ENCODE assay signal across 20 mouse cellular contexts in the genomic region with DNA sequence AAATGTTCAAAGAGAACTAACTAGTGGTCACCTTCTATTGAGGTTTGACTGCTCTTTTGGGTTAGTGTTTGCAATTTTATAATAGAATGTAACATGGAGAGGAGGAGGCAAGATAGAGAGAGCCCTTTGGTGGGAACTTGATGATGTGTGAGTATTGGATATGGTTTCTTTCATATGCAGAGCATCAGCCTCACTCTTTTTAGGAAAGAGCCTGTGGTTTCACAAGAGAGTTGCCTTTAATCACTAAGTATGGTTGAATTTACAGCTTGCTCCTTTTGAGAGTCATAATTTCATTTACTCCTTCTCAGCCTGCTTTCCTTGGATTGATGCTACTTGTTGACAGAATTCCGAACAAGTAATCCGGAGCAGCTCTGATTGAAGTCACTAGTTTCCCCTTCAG. TPM values are rescaled to one million over a fixed set of nuclear protein-coding genes. Genes with fewer than 3 reads are reported as not detected.
DNase-seq lines count a peak whose midpoint lies in the region; ATAC-seq and TF ChIP-seq lines count a peak whose summit lies in the region.
"Had no signal": no experiment of that assay in that cellular context is flagged by ENCODE, and none has a peak within 500 bp of the region (broad histone marks: within the 10 kb centered on the region; RNA-seq: fewer than 3 reads in every experiment).

No protein-coding gene starts in this region.

- no peak overlapping the region for H3K4me2 ChIP-seq in hindbrain, embryonic 11.5 days (replicated peaks; ENCODE audit: low read depth, low read length)
- H3K4me2 ChIP-seq in hindbrain, embryonic 12.5 days (replicated peaks), result no peak overlapping the region
- H3K4me2 ChIP-seq in midbrain, embryonic 11.5 days, result no peak overlapping the region
- no peak overlapping the region for H3K4me2 ChIP-seq in midbrain, postnatal 0 days (ENCODE audit: low read depth, low read length, poor library complexity, severe bottlenecking)

- 13% methylated on average over 2 of the region's 2 CpGs for WGBS in hindbrain, embryonic 11.5 days
- WGBS in hindbrain, embryonic 12.5 days, result 28% methylated on average over 2 of the region's 2 CpGs
- 8% methylated on average over 2 of the region's 2 CpGs for WGBS in midbrain, embryonic 11.5 days
- WGBS in midbrain, postnatal 0 days, result 71% methylated on average over 2 of the region's 2 CpGs

- peak; percentile 25 for DNase-seq in hindbrain, embryonic 11.5 days (ENCODE audit: low spot score)
- DNase-seq in midbrain, embryonic 11.5 days (ENCODE audit: low spot score, missing footprints), result peak; percentile 91
- no peak for DNase-seq in midbrain, postnatal 0 days (ENCODE audit: low spot score)
- peak; percentile 8 for DNase-seq in brain, embryonic 14.5 days (ENCODE audit: low read depth)
- no peak for DNase-seq in retina, embryonic 14.5 days (ENCODE audit: low spot score)
- DNase-seq: adrenal gland, adult 2 months; adrenal gland, postnatal 10 days; adrenal gland, postnatal 25 days; cerebellum, adult 11-12 months; cerebellum, adult 2 months; cerebellum, postnatal 10 days; cerebellum, postnatal 25 days; forebrain, postnatal 0 days had no signal

- no peak for TF ChIP-seq CTCF in midbrain, postnatal 0 days (IDR thresholded peaks at IDR 0.05)
- no peak for TF ChIP-seq CTCF in brain, embryonic 14.5 days (IDR thresholded peaks at IDR 0.05; ENCODE audit: borderline replicate concordance, extremely low read depth, insufficient read depth, insufficient read length)

- no peak overlapping the region for H3K27ac ChIP-seq in hindbrain, embryonic 11.5 days (ENCODE audit: low read depth, low read length)
- H3K27ac ChIP-seq in hindbrain, embryonic 12.5 days, result no peak overlapping the region
- H3K27ac ChIP-seq in midbrain, embryonic 11.5 days (ENCODE audit: low read depth, low read length), result no peak overlapping the region
- no peak overlapping the region for H3K27ac ChIP-seq in midbrain, postnatal 0 days (ENCODE audit: low read depth, low read length)
- H3K27ac ChIP-seq: embryonic facial prominence, embryonic 10.5 days; embryonic facial prominence, embryonic 12.5 days; forebrain, embryonic 13.5 days; forebrain, embryonic 15.5 days had no signal

- peaks cover 8% of the 10 kb centered on the region for H3K4me1 ChIP-seq in hindbrain, embryonic 11.5 days (replicated peaks; ENCODE audit: control insufficient read depth, insufficient read depth, low read length)
- peaks cover 27% of the 10 kb centered on the region for H3K4me1 ChIP-seq in hindbrain, embryonic 12.5 days
- H3K4me1 ChIP-seq in midbrain, embryonic 11.5 days (ENCODE audit: control insufficient read depth, insufficient read depth, low read length), result peaks cover 26% of the 10 kb centered on the region
- H3K4me1 ChIP-seq in midbrain, postnatal 0 days (ENCODE audit: insufficient read depth, low read length), result peaks cover 7% of the 10 kb centered on the region; the same call in 1 of the 2 replicates

- no peaks in the 10 kb centered on the region; the same call in 1 of the 2 replicates for H3K36me3 ChIP-seq in hindbrain, embryonic 11.5 days (ENCODE audit: control insufficient read depth, insufficient read depth, low read length)
- H3K36me3 ChIP-seq in hindbrain, embryonic 12.5 days, result peaks cover 14% of the 10 kb centered on the region
- 0 out of 2 replicates have a peak, but pooled peaks cover 3% of the 10 kb centered on the region for H3K36me3 ChIP-seq in midbrain, embryonic 11.5 days (ENCODE audit: control insufficient read depth, insufficient read depth, low read length)
- 0 out of 2 replicates have a peak, but pooled peaks cover 14% of the 10 kb centered on the region for H3K36me3 ChIP-seq in midbrain, postnatal 0 days (ENCODE audit: insufficient read depth, low read length)

- no peak for TF ChIP-seq POLR2A in brain, embryonic 14.5 days (IDR thresholded peaks at IDR 0.05; ENCODE audit: borderline replicate concordance, extremely low read depth, insufficient read depth, insufficient read length, poor library complexity, severe bottlenecking)

- peaks cover 31% of the 10 kb centered on the region for H3K27me3 ChIP-seq in hindbrain, embryonic 11.5 days (ENCODE audit: control insufficient read depth, insufficient read depth, low read length)
- peaks cover 39% of the 10 kb centered on the region for H3K27me3 ChIP-seq in hindbrain, embryonic 12.5 days
- H3K27me3 ChIP-seq in midbrain, embryonic 11.5 days (ENCODE audit: control insufficient read depth, insufficient read depth, low read length), result peaks cover 63% of the 10 kb centered on the region
- H3K27me3 ChIP-seq in midbrain, postnatal 0 days (ENCODE audit: insufficient read depth, low read length), result peaks cover 18% of the 10 kb centered on the region

- H3K4me3 ChIP-seq in hindbrain, embryonic 11.5 days (ENCODE audit: low read depth, low read length), result no peak overlapping the region
- H3K4me3 ChIP-seq in hindbrain, embryonic 12.5 days, result no peak overlapping the region
- no peak overlapping the region for H3K4me3 ChIP-seq in midbrain, embryonic 11.5 days (ENCODE audit: low read depth, low read length)
- no peak overlapping the region for H3K4me3 ChIP-seq in midbrain, postnatal 0 days (ENCODE audit: low read depth, low read length)
- H3K4me3 ChIP-seq: forebrain, embryonic 13.5 days; forebrain, embryonic 15.5 days had no signal

- no peak for ATAC-seq in hindbrain, embryonic 11.5 days (ENCODE audit: low FRiP score)
- no peak for ATAC-seq in hindbrain, embryonic 12.5 days (ENCODE audit: low FRiP score)
- ATAC-seq in midbrain, embryonic 11.5 days (ENCODE audit: low FRiP score), result no peak
- no peak for ATAC-seq in midbrain, postnatal 0 days (ENCODE audit: low FRiP score)
- ATAC-seq: forebrain, embryonic 13.5 days; forebrain, embryonic 15.5 days; forebrain, postnatal 0 days had no signal

- H3K9ac ChIP-seq in hindbrain, embryonic 11.5 days (ENCODE audit: low read depth, low read length), result no peak overlapping the region
- H3K9ac ChIP-seq in hindbrain, embryonic 12.5 days, result no peak overlapping the region
- no peak overlapping the region for H3K9ac ChIP-seq in midbrain, embryonic 11.5 days (ENCODE audit: low read length)
- no peak overlapping the region for H3K9ac ChIP-seq in midbrain, postnatal 0 days (replicated peaks; ENCODE audit: low read length, poor library complexity, severe bottlenecking)
- H3K9ac ChIP-seq: embryonic facial prominence, embryonic 12.5 days; forebrain, embryonic 13.5 days; forebrain, embryonic 15.5 days; forebrain, postnatal 0 days had no signal

- H3K9me3 ChIP-seq in hindbrain, embryonic 11.5 days (ENCODE audit: control insufficient read depth, low read length), result no peaks in the 10 kb centered on the region
- H3K9me3 ChIP-seq in hindbrain, embryonic 12.5 days (replicated peaks), result no peaks in the 10 kb centered on the region
- H3K9me3 ChIP-seq in midbrain, embryonic 11.5 days (ENCODE audit: control insufficient read depth, low read length), result no peaks in the 10 kb centered on the region
- H3K9me3 ChIP-seq in midbrain, postnatal 0 days (ENCODE audit: low read length), result no peaks in the 10 kb centered on the region
- H3K9me3 ChIP-seq: embryonic facial prominence, embryonic 10.5 days; embryonic facial prominence, embryonic 12.5 days; forebrain, embryonic 13.5 days; forebrain, embryonic 15.5 days had no signal

RNA-seq across cellular contexts. Expression of gene Bmi1, which starts 2.9 kb away (rescaled TPM):
- 40.6 and 48.8 TPM in 2 replicates for polyA plus RNA-seq in hindbrain, embryonic 11.5 days (2014; fragmentation: Nextera tagmentation; extraction: Ambion mirVana)
- 42.4 and 46.8 TPM in 2 replicates for polyA plus RNA-seq in hindbrain, embryonic 12.5 days (2016; fragmentation: Nextera tagmentation; extraction: Ambion mirVana)
- polyA plus RNA-seq in midbrain, embryonic 11.5 days (2014; fragmentation: Nextera tagmentation; extraction: Ambion mirVana), result 42.8 and 46.4 TPM in 2 replicates
- total RNA-seq in midbrain, postnatal 0 days (2014; rRNA removed), result 49.1 and 64.4 TPM in 2 replicates
- 11.5 and 13.1 TPM in 2 replicates for polyA plus RNA-seq in midbrain, postnatal 0 days (2015; fragmentation: Nextera tagmentation; extraction: Ambion mirVana)
- 75.4 and 93.2 TPM in 2 replicates for polyA plus RNA-seq in brain, embryonic 14.5 days (2012; rRNA removed)

RNA-seq across cellular contexts. Expression of gene Commd3, which starts 7.5 kb away (rescaled TPM):
- 152 and 161 TPM in 2 replicates for polyA plus RNA-seq in hindbrain, embryonic 11.5 days (2014; fragmentation: Nextera tagmentation; extraction: Ambion mirVana)
- polyA plus RNA-seq in hindbrain, embryonic 12.5 days (2016; fragmentation: Nextera tagmentation; extraction: Ambion mirVana), result 174 and 180 TPM in 2 replicates
- polyA plus RNA-seq in midbrain, embryonic 11.5 days (2014; fragmentation: Nextera tagmentation; extraction: Ambion mirVana), result 119 and 122 TPM in 2 replicates
- total RNA-seq in midbrain, postnatal 0 days (2014; rRNA removed), result 128 and 139 TPM in 2 replicates
- polyA plus RNA-seq in midbrain, postnatal 0 days (2015; fragmentation: Nextera tagmentation; extraction: Ambion mirVana), result 187 and 193 TPM in 2 replicates
- polyA plus RNA-seq in brain, embryonic 14.5 days (2012; rRNA removed), result 114 and 143 TPM in 2 replicates

RNA-seq across cellular contexts. Expression of gene Spag6, which starts 14.1 kb away (rescaled TPM):
- polyA plus RNA-seq in hindbrain, embryonic 11.5 days (2014; fragmentation: Nextera tagmentation; extraction: Ambion mirVana), result 0.98 and 1.2 TPM in 2 replicates
- 0.22 and 0.35 TPM in 2 replicates for polyA plus RNA-seq in hindbrain, embryonic 12.5 days (2016; fragmentation: Nextera tagmentation; extraction: Ambion mirVana)
- polyA plus RNA-seq in midbrain, embryonic 11.5 days (2014; fragmentation: Nextera tagmentation; extraction: Ambion mirVana), result 0.25 and 0.48 TPM in 2 replicates
- not detected in 2 replicates for total RNA-seq in midbrain, postnatal 0 days (2014; rRNA removed)
- polyA plus RNA-seq in midbrain, postnatal 0 days (2015; fragmentation: Nextera tagmentation; extraction: Ambion mirVana), result not detected in 2 replicates
- polyA plus RNA-seq in brain, embryonic 14.5 days (2012; rRNA removed), result 0.06 and 0.12 TPM in 2 replicates
- total RNA-seq: ES-E14; forebrain, postnatal 0 days; MEL had no signal
- polyA plus RNA-seq: adrenal gland, adult 2 months; forebrain, embryonic 15.5 days had no signal

Comparison
In these comparisons a context has a peak if more than half of its experiments do, and no peak if none do; other contexts are left out.
1. DNase-seq: peak in hindbrain, embryonic 11.5 days (single experiment), midbrain, embryonic 11.5 days (single experiment) and brain, embryonic 14.5 days (single experiment); none in midbrain, postnatal 0 days (single experiment) and retina, embryonic 14.5 days (single experiment).